Mouse (Mus musculus) retina, adult 2 months (tissue): ENCODE results near the gene Epha2.

ENCODE experiments used
- DNase-seq: peaks from one replicate; pipeline ENCODE4 v3.0.0-alpha.2; 2012; ENCODE audit warnings: low read depth, low spot score

The Epha2 gene

GRCm38 (mm10) chr4:141367997-141368791, 67.2 kb downstream of the Epha2 start, which contains the start of gene Fam131c:
Fam131c (plus strand) TSS chr4:141368220.
- no peak for DNase-seq

GRCm38 (mm10) chr4:141372426-141372825, 71.4 kb downstream of the Epha2 start:
- DNase-seq, result no peak
